Mouse (Mus musculus) layer of hippocampus, adult 2 months (tissue): ENCODE measurements around the gene Rabac1. TPM values are rescaled to one million over a fixed set of nuclear protein-coding genes. Genes with fewer than 3 reads are reported as not detected.

Experiments
- DNase-seq, 2 experiments: peaks; one replicate each; pipeline ENCODE4 v3.0.0; 2022; ENCODE audit warnings: low spot score in 2 of 2
- H3K27ac ChIP-seq: fragments of 200-600 bp; 2 replicates; pipeline ENCODE4 v1.8.1; 2022
- H3K4me3 ChIP-seq: fragments of 200-600 bp; 2 replicates; pipeline ENCODE4 v1.8.1; 2022; ENCODE audit warnings: mild to moderate bottlenecking
- CTCF ChIP-seq: fragments of 200-600 bp; conservative IDR thresholded peaks from 2 replicates; pipeline ENCODE4 v1.8.1; 2022; ENCODE audit warnings: antibody characterized with exemption, mild to moderate bottlenecking, moderate library complexity
- long read RNA-seq, 2 experiments: library from polyadenylated mRNA; stranded (forward); transcript quantifications; one replicate each; pipeline ENCODE4 v2.0.0; 2021; ENCODE audit warnings: borderline mapping rate in 2 of 2
- total RNA-seq, 2 experiments: library from RNA; stranded (reverse); gene quantifications; 2 replicates each; pipeline ENCODE4 v1.2.3; 2021

Gene Rabac1
- 100 to 1,000 TPM; 275 to 315 TPM for total RNA-seq
- long read RNA-seq, experiment 1, transcript Rabac1-203 (4 exons, 986 nt), result minor isoform, 6 of 100 reads
- long read RNA-seq, experiment 1, transcript Rabac1-201 (5 exons, 899 nt), result major isoform, 84 of 100 reads
- long read RNA-seq, experiment 1, partial matches to known transcripts, result 1 of 100 reads
- long read RNA-seq, experiment 1, other reads (novel, unspliced or antisense), result 9 of 100 reads
- long read RNA-seq, experiment 2, transcript Rabac1-201 (5 exons, 899 nt), result major isoform, 125 of 136 reads
- long read RNA-seq, experiment 2, partial matches to known transcripts, result 2 of 136 reads
- long read RNA-seq, experiment 2, other reads (novel, unspliced or antisense), result 5 of 136 reads

DNA sequence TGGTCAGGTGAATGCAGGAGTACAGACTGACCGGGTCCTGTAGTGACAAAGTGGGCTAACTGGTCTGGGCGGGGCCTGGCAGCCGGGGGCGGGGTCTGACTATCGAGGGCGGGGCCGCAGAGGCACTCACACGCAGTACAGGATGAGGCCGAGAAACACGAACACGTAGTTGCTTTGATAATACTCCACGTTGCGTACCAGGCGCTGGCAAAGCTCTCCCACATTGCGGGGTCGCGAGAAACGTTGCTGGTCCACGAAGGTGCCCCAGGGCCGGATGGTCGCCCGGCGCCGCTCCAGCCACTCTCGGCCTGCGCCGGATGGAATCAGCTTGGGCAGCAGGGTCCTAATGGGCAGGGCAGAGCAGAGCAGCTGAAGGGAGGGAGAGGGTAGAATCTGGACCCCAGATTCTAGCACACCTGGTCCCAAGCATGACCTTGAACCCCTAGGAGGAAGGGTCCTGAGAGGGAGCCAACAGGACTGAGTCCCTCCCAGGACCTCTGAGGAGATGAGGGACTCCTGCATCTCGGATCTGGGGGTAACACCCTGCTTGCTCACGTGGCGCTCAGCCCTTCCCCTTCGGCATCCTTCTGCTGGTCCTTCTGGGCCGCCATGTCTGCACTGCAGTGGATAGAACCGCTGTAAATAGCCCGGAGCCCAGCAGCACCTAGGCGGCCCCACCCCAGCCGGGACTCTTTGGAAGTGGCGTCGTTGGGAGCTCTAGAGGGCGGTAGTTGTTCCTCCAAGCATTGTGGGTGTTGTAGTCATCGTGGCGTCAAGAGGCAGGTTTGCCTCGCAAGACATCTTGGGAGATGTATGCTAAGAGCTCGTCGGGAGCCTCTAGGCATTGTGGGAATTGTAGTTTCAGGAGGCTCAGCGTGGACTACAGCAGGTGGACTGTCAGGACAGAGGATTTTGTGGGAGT lies at the start of gene Rabac1:
Gene Rabac1, minus strand, starts transcription at position 783 of the 922 bp plus-strand sequence.
- H3K27ac ChIP-seq, result peak within 1 kb of the TSS; percentile 96
- H3K4me3 ChIP-seq, result peak within 1 kb of the TSS; percentile 95
- peak; percentile 91 to 97 for DNase-seq
- peak; percentile 64 for TF ChIP-seq CTCF

DNA sequence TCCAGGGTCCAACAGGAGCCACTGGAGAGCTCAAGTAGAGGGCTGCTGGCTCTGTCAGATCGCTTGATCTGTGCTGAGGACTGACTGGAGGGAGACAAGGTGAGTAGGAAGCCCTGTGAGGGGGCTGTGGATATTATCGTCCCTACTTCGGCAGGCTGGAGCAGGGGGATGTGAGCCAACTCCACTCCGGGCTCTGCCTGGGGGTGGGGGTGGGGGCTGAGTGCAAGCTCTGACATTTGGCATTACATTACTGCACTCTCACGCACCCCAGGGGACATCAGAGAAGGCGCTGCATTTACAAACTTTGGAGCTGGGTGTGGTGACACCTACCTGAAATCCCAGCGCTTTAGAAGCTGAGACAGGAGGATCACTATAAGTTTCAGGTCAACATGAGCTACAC lies 39.0 kb upstream of the Rabac1 start:
- no peak for TF ChIP-seq CTCF
- H3K27ac ChIP-seq, result peak overlapping the region; percentile 43; the same call in 1 of the 2 replicates

DNA sequence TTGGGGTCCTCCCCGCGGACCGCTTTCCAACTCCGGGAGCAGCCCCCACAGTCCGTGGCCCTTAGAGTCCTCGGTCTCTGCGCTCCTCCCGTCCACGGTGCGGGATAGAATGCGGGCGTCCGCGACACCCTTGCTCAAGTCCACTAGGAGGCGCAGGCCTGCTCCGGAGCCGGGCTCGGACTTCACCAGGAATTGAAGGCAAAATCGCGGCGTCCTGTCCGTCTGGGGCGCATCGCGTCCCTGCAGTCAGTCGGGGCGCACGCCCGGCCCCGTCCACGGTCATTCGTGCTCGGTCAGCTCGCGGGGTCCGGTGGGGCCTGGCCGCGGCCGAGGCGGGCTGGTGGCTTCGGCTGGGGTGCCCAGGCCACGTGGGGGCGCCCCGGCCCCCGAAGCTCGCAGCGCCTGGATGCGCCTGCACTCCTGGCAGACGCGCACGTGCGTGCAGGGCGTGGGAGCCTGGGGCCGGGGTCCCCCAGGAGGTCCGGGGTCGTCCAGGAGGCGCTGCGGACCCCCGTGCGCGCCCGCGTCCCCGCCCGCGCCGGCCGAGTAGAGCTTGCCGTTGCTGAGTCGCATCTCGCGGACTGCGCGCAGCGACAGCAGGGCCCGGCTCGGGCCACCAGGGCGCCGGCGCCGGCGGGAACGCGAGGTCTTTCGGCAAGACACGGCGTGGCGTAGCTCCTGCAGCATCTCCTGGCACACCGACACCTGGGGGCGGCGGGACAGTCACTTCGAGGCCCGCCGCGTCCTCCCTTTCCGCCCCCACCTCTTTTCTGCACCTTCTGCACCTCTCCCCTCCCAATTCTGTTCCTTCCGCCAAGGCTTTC lies 37.7 kb upstream of the Rabac1 start:
- TF ChIP-seq CTCF, result peak; percentile 78
- peak in 1 of 2 experiments; percentile 58 for DNase-seq

More for the DNA sequence above, 39.0 kb upstream of the Rabac1 start:
- DNase-seq, result no peak
- H3K4me3 ChIP-seq, result no peak overlapping the region

DNA sequence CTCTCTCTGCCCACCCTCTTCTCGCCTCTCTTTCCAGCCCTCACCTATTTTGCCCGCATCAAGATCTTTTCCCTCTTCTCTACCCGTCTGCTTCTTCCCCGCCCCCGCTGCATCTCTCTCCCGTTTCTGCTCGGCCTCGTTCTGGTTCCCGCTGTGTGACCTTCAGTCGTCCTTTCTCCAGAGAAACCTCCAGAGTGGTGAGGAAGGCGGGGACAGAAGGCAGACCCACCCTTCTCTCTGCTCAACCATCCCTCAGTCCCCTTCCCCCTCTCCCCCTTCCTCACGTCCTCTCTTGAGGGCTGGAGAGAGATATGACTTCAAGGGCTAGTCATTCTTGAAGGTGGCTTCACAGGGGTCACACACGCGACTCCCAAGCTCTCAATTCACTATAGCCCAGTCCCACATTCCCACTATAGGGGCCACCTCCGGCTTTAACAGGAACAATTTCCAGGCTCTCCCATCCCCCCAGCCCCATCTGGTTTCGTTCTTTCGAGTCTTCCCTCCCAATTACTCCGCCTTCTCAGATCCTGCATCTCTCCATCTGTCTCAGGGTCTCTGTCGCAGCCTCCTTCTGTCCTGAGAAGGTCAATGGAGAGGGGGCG lies 36.6 kb upstream of the Rabac1 start:
- H3K27ac ChIP-seq, result peak overlapping the region; percentile 99
- peak overlapping the region; percentile 45 for H3K4me3 ChIP-seq
- DNase-seq, result peak in 1 of 2 experiments; percentile 70
- TF ChIP-seq CTCF, result no peak

More for the DNA sequence above, 37.7 kb upstream of the Rabac1 start:
- Histone ChIP-seq H3K4me3 (peak overlapping the region; percentile 45), H3K27ac (peak overlapping the region; percentile 99)

DNA sequence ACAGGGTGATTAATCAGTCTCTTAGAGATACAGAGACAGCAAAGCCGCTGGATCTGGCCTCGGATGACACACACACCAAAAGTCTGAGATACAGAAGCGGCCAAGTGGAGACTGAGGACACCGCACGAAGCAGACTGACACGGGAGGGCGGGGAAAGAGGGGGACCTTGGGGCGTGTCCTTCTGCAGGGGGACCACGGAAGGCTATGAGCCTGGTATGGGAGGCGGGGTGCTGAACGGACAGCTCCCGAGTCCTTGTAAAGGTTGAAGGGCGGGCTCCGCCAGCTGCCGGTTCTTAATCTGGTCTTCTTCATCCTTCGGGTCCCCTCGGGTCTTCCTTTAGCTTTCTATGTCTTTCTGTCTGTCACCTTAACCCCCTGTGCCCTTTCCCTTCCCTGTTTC lies 36.1 kb upstream of the Rabac1 start:
- H3K27ac ChIP-seq, result peak overlapping the region; percentile 99
- no peak for TF ChIP-seq CTCF
- no peak for DNase-seq
- H3K4me3 ChIP-seq, result peak overlapping the region; percentile 45

DNA sequence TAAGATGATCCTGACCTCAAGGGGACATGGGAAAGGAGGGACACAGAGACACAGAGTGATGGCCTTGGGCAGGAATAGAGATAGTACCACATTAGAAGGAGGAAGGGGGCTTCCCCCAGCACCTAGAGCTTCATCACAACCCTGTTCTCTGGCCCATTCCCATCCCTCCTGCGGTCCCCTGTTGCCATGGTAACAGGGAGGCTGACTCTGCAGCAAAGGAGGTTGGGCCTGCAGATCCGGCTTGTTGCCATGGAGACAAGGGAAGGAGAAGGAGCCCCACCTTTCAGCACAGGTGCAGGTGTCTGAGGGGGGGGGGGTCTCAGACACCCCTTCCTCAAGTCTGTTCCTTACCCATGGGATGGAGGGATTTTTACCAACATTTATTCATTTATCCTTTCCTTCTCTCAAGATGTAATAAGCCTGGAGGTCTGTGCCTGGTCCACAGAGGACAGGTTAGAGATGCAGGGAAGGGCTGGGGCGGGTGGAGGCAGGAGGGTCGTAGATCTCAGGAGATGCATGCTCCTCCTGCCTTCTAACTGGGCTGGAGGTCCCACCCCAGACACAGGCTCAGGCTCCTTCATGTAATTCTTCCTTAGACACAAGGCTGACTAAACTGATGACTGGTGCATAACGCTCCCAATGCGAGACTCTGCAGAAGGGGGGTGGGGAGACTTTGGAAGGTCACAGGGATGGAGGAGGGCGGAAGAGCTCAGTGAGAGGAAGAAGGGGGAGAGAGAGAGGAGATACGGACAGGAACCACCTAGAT lies 35.2 kb upstream of the Rabac1 start:
- peak; percentile 73 to 88 for DNase-seq
- H3K4me3 ChIP-seq, result no peak overlapping the region; the same call in 1 of the 2 replicates
- TF ChIP-seq CTCF, result no peak

DNA sequence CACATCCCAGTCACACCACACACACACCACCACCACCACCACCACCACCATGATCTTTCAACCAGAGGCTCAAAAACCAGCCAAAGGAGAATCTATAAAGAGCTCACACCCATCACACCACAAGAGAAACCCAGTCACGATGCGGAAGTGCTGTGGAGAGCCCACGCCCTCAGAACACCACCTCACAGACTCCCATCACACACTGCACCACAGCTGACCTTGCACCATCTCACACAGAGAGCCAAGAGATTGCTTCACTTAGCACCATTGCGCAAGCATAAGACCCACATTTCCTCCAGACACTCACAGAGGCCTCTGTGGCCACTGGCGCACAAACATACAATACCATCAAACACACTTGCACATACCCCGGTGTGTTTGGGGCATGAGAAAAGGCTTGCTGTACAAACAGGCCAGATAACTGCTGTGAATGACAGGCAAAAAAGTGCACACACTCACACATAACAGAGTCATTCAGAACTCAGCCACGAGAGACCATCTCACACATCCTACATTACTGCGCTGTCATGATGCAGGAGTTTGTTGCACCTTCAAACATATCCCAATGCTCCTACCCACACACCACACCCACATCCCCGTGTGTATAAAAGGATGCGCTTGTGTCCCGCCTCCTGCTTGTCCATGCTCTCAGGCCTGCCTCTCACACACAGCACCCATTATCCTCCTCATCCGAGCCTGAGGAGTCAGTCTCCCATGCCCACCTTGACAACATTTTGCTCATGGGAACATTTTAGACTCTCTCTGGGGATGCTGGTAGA lies 34.2 kb upstream of the Rabac1 start:
- Histone ChIP-seq H3K4me3 (no peak overlapping the region), H3K27ac (peak overlapping the region; percentile 99)
- DNase-seq, result no peak
- TF ChIP-seq CTCF, result no peak

More for the DNA sequence above, 35.2 kb upstream of the Rabac1 start:
- H3K27ac ChIP-seq, result peak overlapping the region; percentile 99

DNA sequence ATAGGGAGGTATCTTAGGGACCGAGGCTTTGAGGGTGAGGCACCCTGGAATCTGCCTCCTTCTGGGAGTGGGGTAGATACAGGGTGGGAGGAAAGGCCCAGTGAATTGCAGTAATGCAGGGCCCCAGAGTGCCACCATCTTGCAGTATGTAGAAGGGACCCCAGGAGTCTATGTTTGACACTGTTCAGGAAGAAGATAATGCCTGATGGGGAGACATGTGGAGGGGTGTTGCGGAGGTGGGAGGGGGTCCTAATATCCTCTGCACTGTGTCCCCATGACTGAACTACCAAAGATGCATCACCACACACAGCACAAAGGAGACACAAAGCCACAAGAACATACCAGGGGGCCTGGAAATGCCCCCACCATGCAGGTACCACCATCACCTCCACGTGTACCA lies 33.6 kb upstream of the Rabac1 start:
- peak overlapping the region; percentile 99 for H3K27ac ChIP-seq
- no peak for TF ChIP-seq CTCF
- peak overlapping the region; percentile 84 for H3K4me3 ChIP-seq
- DNase-seq, result no peak

DNA sequence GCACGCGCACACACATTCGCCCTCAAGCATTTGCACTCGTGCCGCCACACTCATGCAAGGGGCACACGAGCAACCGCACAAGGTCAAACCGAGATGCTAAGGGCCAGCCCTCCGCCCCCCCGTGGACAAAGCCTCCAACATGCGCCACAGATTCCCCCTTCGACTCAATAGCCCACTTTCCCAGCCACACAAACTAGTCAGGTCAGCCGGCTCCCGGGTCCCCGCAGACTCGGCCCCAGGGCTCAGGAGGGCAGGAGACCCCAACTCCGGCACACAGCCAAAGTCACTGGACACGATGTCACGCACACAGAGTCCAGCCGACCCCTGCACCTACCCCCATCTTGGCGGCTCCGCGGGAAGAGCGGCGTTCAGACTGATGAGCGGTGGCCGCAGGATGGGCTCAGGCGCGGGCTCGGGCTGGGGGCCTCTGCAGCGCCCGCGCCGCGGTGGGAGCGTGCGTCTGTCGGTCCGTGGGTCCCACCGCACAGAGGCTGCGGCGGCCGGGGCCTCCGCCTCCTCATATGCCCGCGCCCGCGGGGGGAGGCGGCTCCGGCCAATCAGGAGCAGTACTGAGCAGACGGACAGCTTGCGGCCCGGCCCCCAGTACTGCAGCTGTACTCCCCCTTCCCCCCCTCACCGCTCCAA lies 33.0 kb upstream of the Rabac1 start, which contains the start of gene Atp1a3:
Gene Atp1a3, minus strand, starts transcription at position 538 of the 645 bp plus-strand sequence.
- DNase-seq, result peak; percentile 83 to 86
- H3K4me3 ChIP-seq, result peak within 1 kb of the TSS; percentile 84
- peak within 1 kb of the TSS; percentile 99 for H3K27ac ChIP-seq
- TF ChIP-seq CTCF, result no peak

DNA sequence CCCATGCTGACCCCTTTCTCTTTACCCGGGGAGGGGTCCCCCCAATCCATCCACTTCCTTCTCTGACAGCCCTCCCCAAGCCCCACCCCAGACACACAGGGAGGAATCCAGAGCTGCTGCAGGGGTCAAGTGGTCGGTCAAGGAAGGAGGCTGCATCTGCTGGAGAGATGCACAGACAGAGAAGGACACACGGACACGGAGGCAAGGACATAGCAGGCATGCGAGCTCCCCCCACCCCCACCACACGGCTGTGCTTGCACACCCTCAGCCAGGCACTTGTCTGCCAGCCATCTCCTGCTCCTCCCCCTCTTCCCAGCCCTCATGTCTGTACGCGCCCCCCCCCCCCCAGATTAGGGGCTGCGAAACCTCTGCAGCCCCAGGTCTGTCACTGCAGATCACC lies 32.3 kb upstream of the Rabac1 start:
- Histone ChIP-seq H3K27ac (peak overlapping the region; percentile 99), H3K4me3 (peak overlapping the region; percentile 84)
- no peak for DNase-seq
- no peak for TF ChIP-seq CTCF
